Mouse (Mus musculus): ENCODE measurements around the gene Slc45a3.
A peak's percentile ranks its signal among the peaks of the same experiment; 100 is the strongest.

Gene Slc45a3

DNA sequence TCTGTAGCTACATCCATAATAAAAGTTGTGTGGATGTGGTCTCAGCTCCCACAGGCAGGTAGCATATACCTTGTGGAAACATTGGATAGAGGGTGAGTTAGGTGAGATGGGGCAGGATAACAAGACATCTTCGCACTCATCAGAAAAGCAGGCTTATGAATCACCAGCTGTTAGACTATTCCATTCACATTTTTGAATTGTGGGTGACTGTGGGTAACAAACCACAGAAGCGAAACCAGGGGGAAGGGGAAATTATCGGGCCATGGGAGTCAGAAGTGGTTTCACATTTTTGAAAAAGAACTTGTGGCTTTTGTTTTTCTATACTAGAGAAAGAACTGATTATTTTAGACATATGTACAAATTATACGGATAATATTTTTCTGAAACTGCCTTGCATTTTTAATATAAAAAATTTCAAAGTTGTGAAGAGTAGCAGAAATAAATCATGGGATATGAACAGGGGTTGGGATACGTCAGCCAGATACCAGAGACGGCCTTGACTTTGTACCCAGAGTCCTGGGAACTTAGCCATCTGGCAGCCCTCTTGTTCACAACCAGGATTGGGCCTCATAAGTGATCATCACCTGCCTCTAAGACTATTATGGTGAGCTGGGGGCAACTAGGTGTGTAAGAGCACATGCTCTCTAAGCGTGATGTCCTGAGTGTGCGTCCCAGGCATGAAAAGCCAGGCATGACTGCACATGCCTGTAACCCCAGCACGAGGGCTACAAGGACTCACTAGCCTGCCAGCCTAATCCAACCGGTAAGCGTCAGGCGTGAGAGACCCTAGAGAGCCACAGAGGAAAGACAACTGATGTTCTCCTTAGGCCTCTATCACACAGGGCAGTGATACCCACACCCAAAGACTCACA, 30.6 kb downstream of the Slc45a3 start:
- no peak for DNase-seq (ENCODE audit: low read depth)

DNA sequence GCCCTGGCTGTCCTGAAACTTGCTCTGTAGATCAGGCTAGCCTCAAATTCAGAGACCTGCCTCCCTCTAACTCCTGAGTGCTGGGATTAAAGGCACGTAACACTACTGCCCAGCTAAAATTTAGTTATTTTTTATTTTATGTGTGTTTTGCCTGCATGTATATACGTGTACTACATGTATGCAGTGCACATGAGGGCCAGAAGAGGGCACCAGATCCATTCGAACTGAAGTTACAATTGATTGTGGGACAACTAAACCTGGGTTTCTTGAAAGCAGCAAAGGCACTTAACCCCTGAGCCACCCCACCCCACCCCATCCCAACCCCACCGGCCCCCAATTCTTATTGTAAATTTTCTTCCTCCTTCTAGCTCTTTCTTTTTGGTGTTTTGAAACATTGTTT, 32.3 kb downstream of the Slc45a3 start:
- peak; percentile 53 for DNase-seq (ENCODE audit: low read depth)

DNA sequence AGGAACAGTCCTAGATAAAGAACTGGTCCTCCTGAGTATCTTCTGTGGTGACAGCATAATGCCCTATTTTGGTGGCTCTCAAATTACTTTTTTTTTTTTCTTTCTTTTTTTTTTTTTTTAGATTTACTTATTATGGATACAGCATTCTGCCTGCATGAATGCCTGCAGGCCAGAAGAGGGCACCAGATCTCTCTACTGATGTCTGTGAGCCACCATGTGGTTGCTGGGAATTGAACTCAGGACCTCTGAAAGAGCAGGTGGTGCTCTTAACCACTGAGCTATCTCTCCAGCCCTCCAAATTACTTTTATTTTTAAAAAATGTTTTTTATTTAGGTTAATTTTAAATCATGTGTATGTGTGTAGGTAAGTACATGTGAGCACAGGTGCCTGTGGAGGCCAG, 37.7 kb downstream of the Slc45a3 start:
- no peak for DNase-seq (ENCODE audit: low read depth)

DNA sequence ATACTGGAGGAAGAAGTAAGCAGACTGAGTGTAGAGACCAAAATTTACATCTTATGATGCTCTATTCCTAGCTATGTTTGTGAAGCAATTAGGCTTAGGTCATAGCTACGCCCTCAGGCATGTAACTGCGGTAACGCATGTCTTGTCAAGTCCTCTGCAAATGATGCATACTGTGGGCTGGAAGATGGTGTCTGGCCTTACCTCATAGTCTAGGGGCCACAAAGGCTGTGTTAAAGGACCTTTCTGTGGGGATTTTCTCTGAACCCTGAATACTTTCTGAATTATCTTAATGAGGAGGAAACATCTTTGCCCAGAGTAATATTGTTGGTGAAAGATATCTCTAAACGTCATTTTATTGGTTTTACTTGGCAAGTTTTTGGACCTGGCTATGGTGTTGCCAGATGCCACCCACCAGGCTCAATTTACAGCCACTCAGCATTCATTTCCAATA, 39.1 kb downstream of the Slc45a3 start:
- DNase-seq (ENCODE audit: low read depth) = no peak

DNA sequence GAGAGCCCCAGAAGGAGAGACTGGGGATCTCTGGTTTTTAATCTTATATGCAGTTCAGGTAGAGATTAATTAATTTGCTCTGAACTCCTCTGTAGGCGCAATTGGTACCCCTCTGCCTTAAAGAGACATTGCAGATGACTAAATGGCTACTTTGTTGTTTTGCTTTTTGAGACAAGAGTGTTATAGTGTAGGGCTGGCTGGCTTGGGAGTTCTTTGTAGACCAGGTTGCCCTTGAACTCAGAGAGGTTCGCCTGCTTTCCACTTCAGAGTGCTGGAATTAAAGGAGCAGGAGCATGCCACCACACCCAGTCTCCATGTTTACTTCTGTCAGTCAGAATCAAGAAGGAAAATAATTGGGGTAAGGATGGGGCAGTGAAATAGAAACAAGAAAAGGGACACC, 40.3 kb downstream of the Slc45a3 start:
- no peak for DNase-seq (ENCODE audit: low read depth)

DNA sequence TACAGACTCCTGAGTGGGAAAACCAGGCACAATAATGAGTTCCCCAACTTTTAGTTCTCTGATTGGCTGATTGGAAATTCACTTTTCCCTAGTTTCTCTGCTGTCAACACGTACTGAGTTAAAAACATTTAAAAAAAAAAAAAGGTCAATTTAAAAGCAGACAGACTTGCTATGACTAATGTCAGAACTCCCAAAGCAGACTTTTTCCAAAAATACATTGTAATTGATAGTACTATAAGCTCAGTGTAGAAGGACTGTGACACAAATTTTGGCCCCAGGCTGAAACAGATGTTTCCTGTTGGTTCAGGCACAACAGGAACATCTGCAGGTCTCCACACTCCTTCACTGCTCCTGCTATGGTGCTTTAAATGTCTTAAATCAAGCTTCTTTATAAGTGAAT, 41.0 kb downstream of the Slc45a3 start:
- no peak for DNase-seq (ENCODE audit: low read depth)

DNA sequence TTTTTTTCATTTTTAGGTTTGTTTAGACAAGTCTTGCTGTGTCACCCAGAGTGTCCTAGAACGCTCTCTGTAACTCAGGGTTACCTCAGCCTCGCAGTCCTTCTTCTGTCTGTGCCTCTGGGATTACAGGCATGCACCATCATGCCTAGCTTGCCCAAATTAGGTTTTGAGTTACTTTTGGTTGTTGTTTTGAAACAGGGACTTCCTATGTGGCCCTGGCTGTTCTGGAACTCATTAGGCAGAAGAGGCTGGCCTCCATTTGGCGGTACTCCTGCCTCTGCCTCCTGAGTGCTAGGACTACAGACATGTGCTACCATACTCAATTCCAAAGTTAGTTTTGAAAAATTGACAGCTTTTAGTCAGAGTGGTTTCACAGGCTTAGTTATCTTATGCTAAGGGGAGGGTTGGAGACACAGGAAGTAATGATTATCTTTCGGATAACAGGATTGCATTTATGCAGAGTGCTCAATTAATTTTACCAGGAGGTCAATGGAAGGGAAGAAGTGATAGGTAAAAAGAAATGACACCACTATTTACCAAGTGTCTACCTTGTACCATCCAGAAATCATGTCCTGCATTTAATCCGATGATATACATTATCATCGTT, 41.9 kb downstream of the Slc45a3 start:
- DNase-seq (ENCODE audit: low read depth) = no peak

DNA sequence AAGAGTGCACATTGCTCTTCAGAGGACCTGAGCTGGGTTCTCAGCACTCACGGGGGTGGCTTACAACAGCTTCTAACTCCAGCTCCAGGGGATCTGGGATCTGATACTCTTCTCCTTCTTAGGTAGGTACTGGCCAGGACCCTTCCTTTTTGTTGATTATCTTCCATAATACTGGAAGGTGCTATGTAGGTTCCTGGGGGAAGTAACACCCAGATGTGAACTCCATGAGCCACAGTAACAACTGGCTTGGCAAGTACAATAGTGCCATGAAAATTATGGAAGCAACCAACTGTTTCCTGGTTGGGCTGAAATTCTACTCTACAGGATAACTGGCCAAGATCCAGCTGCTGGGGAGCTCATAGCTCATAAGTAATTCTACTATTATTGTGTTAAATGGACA, 42.7 kb downstream of the Slc45a3 start:
- DNase-seq (ENCODE audit: low read depth) = no peak

DNA sequence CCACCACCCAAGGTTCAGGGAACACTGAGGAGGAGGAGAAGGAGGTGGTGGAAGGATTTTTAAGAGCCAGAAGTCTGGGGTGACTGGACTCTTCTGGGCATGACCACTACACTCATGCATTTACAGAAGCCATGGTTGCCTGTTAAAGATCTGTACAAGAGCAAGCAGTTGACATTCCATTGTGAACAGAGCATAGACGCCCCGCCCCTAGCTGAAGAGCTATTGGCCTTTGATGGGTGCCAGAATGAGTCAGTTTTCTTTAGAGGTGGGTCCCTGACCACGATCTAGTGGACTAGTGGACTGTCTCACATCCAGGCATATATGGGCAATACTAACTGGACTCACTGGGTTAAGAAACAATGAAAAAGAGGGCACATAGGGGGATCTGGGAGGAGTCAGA, 43.3 kb downstream of the Slc45a3 start:
- no peak for DNase-seq (ENCODE audit: low read depth)

DNA sequence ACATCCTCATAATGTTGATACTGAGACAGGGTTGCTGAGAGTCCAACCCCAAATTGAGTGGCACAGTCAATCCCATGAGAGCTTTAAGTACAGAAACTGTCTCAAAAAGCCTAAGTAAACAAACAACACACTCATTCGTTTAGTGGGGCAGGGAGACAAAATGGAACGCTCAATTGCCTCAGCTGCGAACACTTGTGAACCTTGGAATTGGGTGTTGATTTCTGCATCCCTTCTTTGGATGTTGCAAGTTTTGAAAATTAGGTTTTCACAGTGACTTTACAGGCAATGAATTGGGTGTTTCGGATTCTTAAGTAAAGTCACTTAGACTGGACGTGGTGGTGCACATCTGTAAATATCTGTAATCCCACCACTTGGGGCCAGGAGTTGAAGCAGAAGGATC, 44.0 kb downstream of the Slc45a3 start:
- DNase-seq (ENCODE audit: low read depth) = no peak

DNA sequence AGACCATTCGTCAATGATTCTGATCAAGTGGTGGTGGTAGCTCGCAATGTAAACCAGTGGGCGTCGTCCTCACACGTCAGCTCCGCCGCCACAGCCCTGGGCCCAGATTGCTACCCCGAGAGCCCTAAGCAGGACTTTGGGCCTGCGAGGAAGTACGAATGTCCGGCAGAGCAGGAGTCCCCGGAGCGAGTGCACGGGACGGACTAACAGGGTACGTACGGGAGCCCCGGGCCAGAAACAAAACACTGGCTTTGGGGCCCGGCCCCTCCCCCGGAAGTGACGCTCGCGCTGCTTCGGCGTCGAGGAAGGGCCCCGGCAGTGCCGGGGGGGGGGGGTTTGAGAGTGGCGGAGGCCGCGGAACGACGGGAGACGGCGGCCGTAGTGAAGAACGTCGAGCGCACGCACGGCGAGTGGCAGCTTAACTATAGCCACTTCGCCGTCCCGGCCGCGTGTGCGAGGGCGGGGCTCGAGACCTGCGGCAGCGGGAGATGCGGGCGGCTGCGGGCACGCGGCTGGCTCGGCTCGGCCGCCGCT, 44.6 kb downstream of the Slc45a3 start, which contains the start of gene Elk4:
TSS of gene Elk4 (plus strand) at position 326 of the 534 bp plus-strand sequence.
- DNase-seq (ENCODE audit: low read depth) = peak; percentile 81

DNA sequence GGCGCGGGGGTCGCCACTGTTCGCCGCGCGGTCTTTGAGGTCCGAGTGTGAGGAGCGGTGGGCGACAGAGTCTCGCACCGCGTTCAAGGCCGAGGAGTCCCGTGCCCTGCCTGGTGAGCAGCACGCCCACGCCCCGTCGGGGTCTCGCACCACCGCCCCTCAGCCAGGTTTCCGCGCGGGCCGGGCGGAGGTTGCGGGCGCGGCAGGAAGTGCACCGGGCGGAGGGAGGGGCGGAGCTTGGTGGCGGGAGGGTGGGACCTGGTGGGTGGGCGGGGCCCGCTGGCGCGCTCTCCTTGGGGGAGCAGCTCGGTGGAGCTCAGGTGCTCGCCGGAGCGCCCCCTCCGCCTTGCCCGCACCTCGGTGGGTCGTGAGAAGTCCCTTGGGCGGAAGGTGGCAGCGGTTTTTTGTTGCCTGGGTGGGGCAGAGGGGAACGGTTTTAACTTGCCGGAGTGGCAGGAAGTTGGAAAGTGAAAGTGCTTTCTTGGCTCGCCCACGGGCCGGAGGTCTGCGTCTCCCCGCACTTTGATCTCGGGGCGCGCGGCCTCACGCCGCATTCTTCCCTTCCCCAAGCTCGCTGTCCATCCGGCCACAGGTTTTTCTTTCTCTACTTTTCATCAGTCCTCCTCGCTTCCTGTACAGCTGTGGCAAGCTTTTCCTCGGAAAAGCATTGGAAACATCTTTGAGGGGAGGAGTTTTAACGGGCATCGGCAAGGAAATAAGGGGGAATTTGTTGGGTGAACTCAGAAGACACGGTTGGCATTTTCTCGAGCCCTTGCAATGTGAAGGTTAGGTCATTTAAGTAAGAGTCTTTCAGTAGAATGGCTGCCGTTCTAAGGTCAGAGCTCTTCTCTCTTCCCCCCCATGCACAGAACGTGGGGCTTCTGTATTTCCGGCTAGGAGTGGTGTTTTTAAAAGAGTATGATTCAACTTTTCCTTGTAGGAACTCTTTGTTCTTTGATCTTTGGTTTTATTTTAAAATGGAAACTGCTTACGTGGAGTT, 45.4 kb downstream of the Slc45a3 start:
- peak; percentile 73 for DNase-seq (ENCODE audit: low read depth)

DNA sequence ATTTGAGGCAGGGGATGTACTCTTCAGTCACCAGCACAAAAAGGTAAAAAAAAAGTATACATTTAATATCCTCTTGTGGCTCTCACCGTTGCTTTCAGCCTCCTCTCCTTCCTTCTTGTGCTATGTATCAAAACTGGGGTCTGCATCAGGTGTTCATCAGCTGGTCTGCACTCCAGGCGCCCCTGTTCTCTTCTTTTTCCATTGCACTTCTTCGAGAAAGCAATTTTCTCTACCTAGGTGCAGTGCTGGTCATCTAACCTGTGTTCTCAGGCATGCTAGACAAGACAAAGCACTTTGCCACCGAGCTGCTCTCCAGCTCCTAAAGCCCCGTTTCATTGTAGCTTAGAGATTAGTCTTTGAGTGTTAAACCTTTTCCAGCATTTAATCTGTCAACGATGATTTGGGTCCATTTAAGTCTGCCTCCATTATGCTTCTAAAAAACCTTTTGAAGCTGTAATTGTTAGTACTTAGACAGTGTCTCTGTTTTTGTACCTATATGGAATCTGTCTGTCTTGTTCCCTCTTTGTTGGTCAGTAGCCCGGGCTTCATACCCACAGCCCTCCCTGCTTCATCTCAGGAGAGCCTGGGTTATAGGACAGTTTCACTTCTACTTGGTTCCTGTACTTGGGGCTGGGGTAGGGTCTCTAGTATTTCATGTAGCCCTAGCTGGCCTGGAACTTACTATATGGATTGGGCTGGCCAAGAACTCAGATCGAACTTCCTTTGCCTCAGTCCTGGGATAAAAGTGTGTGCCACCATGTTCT, 46.3 kb downstream of the Slc45a3 start:
- DNase-seq (ENCODE audit: low read depth) = no peak

DNA sequence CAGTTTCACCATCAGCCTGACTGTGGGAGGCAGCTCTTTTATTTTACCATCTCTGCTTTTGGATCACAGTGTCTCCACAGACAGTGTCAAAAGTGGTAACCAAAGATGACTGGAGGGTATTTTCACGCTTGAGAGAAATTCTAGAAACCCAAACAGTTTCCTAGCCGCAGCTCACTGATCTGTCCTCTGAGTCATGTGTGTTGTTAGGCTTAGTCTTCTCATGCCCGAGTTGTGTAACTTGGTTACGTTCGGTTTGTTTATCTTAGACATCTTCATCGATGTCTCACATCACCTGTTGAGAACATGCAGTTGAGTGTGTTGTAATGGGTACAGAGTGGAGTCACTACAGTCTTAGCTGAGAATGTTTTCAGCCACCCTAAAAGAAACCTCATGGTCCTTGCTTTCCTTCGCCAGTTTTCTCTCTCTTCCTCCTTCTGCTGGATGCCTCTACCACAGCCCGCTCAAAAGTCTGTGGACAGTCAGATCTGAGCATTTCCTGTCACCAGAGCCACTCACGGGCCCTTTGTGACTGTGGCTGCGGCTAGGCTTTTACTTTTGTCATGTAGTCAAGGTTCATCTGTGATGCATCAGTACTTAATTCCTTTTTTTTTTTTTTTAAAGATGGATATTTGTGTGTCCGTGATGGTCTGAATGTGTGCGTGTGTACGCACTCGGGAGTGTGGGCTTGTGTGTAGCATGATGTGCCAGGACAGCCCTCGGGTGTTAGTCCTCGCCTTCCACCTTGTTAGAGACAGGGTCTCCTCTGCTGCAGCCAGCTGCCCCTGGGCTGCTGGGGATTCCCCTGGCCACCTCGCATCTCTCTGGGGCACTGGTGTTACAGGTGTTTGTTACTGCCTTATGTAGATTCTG, 48.1 kb downstream of the Slc45a3 start:
- peak; percentile 47 for DNase-seq (ENCODE audit: low read depth)

DNA sequence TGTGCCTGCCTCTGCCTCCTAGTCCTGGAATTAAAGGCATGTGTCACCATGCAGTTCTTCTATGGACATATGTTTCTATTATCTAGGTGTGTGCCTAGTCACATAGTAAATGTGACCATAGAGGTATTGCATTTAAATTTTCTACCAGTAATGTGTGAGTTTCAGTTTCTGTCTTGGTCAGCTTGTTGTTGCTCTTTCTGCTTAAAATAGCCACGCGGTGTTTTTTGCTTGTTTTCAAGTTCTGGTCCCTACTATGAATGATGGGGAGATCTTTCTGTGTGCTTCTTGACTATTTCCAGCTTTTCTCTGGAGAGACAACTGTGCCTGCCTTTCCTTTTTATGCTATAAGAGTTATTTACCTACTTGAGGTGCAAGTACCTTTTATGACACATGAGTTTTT, 49.0 kb downstream of the Slc45a3 start:
- no peak for DNase-seq (ENCODE audit: low read depth)

DNA sequence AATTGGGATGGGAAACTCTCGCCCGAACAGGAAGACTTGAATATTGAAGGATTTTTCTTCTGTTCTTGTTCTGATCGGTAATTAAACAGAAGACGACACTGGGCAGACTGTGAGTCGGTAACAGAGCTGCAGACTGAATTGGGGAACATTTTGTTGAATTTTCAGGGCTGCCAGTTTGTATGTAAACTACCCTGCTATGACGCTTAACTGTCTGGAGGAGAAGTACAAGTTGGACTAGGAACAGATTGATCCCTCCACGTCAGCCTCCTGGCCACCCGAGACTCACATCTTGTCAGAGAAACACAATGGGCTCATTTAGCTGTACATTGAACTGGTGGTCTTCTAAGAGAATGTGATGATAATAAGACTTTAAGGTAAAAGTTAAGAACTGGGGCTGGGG, 50.1 kb downstream of the Slc45a3 start:
- DNase-seq (ENCODE audit: low read depth) = no peak

DNA sequence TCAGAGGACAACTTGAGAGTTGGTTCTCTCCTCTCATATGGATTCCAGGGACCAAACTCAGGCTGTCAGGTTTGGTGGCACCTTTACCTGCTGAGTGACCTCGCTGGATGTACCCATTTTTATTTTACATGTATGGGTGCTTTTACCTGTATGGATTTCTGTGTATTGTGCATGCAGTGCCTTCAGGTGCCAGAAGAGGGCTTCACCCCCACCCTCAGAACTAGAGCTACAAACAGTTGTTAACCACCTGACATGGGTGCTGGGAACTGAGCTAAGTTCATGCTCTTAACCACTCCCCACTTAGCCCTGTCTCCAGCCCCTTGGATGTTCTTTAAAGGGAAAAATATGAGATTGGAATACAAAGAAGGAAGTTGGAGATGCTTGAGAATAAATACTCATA, 52.0 kb downstream of the Slc45a3 start:
- no peak for DNase-seq (ENCODE audit: low read depth)

DNA sequence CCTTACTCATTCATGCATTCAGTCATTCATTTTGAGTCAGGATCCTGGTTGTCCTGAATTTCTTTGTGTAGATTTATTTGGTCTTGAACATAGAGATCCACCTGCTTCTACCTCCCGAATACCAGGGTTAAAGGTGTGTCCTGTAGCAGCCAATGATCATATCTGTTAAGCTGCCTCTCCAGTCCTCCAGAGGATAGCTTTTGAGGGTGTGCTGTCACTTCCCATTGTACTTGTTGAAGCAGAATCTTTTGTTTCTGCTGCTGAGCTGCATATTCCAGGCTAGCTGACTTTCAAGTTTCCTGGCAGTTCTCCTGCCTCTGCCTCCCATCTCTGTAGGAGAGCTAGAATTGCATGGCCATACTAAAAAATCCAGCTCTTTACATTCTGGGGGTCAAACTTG, 53.9 kb downstream of the Slc45a3 start:
- no peak for DNase-seq (ENCODE audit: low read depth)

DNA sequence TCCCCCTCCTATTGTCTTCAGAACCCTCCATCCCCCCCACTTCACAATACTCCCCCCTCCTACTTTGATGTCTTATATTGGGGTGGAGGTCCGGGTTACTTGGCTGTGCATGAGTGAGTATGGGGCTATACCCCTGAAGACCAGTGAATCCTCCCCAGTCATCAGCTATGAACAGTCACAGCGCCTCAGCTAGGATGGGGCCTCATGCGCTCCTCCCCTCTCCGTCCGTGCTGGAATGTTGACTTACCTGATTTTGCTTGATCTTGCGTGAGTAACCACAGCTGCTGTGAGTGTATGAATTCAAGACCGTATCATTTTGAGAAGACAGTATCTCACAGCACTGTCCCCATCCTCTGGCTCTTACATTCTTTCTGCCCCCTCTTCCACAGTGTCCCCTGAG, 57.1 kb downstream of the Slc45a3 start:
- DNase-seq (ENCODE audit: low read depth) = no peak

DNA sequence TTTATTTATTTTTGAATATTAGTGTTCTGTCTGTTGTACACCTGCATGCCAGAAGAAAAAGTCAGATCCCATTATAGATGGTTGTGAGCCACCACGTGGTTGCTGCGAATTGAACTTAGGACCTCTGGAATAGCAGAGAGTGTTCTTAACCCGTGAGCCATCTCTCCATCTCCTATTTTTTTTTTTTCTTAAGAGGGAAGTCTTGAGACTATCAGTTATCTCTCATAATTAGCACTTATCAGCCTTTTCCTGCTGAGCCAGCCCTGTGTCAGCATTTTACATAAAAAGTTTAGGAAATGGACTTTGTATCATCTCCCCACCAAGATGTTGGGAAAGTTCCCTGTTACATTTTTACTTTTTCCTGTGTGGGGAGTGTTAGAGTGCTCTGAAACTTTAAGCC, 59.3 kb downstream of the Slc45a3 start:
- no peak for DNase-seq (ENCODE audit: low read depth)
